Mouse (Mus musculus): Measurements from ENCODE around the gene Stk32b. TPM values are rescaled to one million over a fixed set of nuclear protein-coding genes. Genes with fewer than 3 reads are reported as not detected.
A peak's percentile ranks its signal among the peaks of the same experiment; 100 is the strongest.

Gene Stk32b
- polyA plus RNA-seq, 1 experiment from 2014 or later, result 5.6 TPM

DNA sequence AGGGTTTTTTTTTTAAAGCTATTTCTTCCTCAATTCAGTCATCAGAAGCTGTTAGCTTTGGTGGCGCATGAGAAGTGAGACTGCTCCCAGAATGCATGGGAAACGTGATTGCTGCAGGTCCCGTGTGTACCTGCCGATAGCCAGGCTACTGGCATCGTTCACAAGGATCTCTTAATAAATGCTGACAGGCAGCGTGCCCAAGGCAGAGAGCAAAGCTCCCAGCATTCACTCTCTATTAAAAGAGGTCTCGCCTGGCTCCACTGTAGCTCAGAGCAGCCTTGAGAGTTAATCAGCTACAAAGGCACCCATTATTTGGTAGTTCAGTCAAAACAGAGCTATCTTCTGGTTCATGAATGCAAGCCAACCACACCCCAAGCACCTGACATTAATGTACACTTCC is 72.9 kb downstream of the Stk32b start:
- Histone ChIP-seq H3K27me3 (ENCODE audit: control insufficient read depth, insufficient read depth, low read length) (no peaks in the 10 kb centered on the region), H3K9ac (ENCODE audit: low read length) (no peak overlapping the region), H3K27ac (ENCODE audit: low read depth, low read length) (no peak overlapping the region), H3K9me3 (ENCODE audit: control insufficient read depth, low read length) (no peaks in the 10 kb centered on the region), H3K4me3 (ENCODE audit: low read depth, low read length) (no peak overlapping the region), H3K36me3 (ENCODE audit: control insufficient read depth, insufficient read depth, low read length) (no peaks in the 10 kb centered on the region), H3K4me1 (ENCODE audit: control insufficient read depth, insufficient read depth, low read length) (no peaks in the 10 kb centered on the region), H3K4me2 (no peak overlapping the region)
- no peak for ATAC-seq (ENCODE audit: low FRiP score)
- no peak for DNase-seq (ENCODE audit: low spot score, missing footprints)
- 91% methylated on average over 7 of the region's 7 CpGs for WGBS

DNA sequence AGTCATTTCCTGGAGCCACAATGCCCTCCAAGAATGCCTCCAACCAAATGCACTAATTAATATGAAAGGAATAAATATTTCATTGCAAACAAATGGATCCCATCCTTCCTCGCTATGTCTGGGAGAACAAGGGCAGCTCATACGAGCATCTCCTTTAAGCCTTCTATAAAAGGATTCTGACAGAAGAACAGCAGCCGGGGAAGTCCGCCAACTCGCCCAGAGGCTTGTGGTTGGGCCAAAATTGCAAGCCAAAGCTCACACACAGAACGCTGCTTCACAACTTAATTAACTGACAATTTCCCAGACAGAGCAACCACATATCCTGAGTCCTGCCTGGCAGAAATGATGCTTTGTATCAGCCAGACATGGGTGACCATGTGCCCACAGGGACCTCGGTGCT is 74.5 kb downstream of the Stk32b start:
- no peaks in the 10 kb centered on the region for H3K4me1 ChIP-seq (ENCODE audit: control insufficient read depth, insufficient read depth, low read length)
- WGBS, result 82% methylated on average over 7 of the region's 7 CpGs
- H3K9ac ChIP-seq (ENCODE audit: low read length), result no peak overlapping the region
- H3K4me2 ChIP-seq, result no peak overlapping the region
- no peak overlapping the region for H3K4me3 ChIP-seq (ENCODE audit: low read depth, low read length)
- H3K27ac ChIP-seq (ENCODE audit: low read depth, low read length), result no peak overlapping the region
- no peaks in the 10 kb centered on the region for H3K27me3 ChIP-seq (ENCODE audit: control insufficient read depth, insufficient read depth, low read length)
- H3K9me3 ChIP-seq (ENCODE audit: control insufficient read depth, low read length), result no peaks in the 10 kb centered on the region
- DNase-seq (ENCODE audit: low spot score, missing footprints) (no peak), ATAC-seq (ENCODE audit: low FRiP score) (no peak)
- no peaks in the 10 kb centered on the region for H3K36me3 ChIP-seq (ENCODE audit: control insufficient read depth, insufficient read depth, low read length)

DNA sequence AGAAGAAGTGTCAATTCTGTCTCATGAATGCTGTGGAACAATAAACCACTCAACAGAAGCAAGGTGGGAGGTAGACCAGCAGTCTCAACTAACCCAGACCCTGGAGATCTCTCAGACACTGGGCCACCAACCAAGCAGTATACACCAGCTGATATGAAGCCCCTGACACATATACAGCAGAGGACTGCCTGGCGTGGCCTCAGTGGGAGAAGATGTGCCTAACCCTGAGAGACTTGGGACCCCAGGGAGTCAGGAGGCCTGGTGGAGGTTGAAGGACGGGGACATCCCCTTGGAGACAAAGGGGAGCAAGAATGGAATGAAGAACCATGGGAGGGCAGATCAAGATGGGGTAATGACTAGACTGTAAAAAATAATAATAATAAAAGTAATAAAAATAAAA is 82.2 kb downstream of the Stk32b start:
- no peaks in the 10 kb centered on the region for H3K4me1 ChIP-seq (ENCODE audit: control insufficient read depth, insufficient read depth, low read length)
- ATAC-seq (ENCODE audit: low FRiP score) (no peak), DNase-seq (ENCODE audit: low spot score, missing footprints) (no peak)
- peaks cover 4% of the 10 kb centered on the region; the same call in 1 of the 2 replicates for H3K9me3 ChIP-seq (ENCODE audit: control insufficient read depth, low read length)
- H3K36me3 ChIP-seq (ENCODE audit: control insufficient read depth, insufficient read depth, low read length), result no peaks in the 10 kb centered on the region
- H3K27me3 ChIP-seq (ENCODE audit: control insufficient read depth, insufficient read depth, low read length), result no peaks in the 10 kb centered on the region
- H3K4me2 ChIP-seq, result no peak overlapping the region
- H3K27ac ChIP-seq (ENCODE audit: low read depth, low read length), result no peak overlapping the region
- WGBS, result 80% methylated on average over 2 of the region's 2 CpGs
- H3K9ac ChIP-seq (ENCODE audit: low read length), result no peak overlapping the region
- H3K4me3 ChIP-seq (ENCODE audit: low read depth, low read length), result no peak overlapping the region

DNA sequence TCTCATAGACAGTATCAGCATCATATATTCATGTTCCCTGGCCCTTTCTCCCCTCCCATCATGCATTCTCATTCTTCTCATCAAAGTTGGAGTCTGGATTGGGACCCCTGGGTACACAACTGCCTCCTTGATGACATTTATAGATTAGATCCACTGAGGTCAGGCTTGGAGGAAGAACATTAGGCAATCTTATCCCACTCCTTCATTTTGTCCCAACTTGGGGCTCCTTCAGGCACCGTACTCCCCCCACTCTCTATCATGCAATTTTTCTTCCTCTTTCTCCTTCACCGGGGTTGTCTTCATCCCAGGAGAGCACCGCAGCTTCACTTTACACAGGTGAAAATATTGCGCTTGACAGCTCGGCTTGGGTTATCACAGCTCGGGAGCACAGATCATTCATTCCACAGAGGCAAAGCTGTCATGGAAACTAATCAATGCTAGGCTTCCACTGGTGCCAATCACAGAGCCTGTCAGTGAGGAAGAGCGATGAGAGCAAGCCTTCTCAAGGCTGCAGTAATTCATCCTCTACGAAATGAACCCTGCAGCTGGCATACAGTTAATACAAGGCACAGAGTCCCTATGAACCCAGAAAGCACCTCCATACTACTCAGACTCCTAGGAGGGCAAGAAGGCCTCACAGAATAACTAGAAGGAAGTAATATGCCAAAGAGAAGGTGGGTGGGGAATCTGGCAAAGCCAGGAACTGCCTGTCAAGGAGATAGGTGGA is 89.4 kb downstream of the Stk32b start:
- Histone ChIP-seq H3K4me2 (no peak overlapping the region), H3K27me3 (ENCODE audit: control insufficient read depth, insufficient read depth, low read length) (no peaks in the 10 kb centered on the region), H3K4me1 (ENCODE audit: control insufficient read depth, insufficient read depth, low read length) (no peaks in the 10 kb centered on the region), H3K4me3 (ENCODE audit: low read depth, low read length) (no peak overlapping the region), H3K9me3 (ENCODE audit: control insufficient read depth, low read length) (peaks cover 4% of the 10 kb centered on the region; the same call in 1 of the 2 replicates), H3K36me3 (ENCODE audit: control insufficient read depth, insufficient read depth, low read length) (no peaks in the 10 kb centered on the region), H3K9ac (ENCODE audit: low read length) (no peak overlapping the region), H3K27ac (ENCODE audit: low read depth, low read length) (no peak overlapping the region)
- 89% methylated on average over 8 of the region's 8 CpGs for WGBS
- ATAC-seq (ENCODE audit: low FRiP score), result no peak
- DNase-seq (ENCODE audit: low spot score, missing footprints), result no peak

DNA sequence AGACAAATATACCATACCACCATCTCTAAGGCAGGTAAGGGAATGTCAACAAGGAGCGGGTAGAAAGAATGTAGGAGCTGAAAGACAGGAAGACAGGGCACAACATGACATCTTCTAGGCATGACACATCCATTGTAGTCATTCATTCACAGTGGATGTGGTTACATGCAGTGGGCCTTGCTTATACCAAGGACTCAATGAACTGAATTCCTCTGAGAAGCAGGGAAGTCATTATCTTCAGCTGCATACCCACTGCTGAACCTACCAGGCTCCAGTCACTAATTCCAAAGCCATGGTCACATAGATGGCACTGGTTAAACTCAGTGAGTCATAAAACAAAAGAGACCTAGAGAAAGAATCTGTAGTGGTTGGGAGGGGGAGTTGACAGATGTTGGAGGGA is 105.1 kb downstream of the Stk32b start:
- 96% methylated on average over 1 of the region's 1 CpGs for WGBS

DNA sequence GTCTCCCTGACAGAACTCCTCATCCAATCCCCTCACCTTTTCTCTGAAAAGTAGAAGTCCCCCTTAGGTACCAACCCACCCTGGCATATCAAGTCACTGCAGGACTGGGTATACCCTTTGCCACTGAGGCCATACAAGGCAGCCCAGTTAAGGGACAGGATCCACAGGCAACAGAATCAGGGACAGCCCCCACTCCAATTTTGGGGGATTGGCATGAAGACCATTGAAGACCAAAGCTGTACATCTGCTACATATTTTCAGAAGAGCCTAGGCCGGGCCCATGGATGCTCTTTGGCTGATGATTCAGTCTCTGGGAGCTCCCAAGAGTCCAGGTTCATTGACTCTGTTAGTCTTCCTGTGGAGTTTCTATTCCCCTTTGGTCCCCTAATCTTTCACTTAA is 117.4 kb downstream of the Stk32b start:
- Histone ChIP-seq H3K4me1 (ENCODE audit: control insufficient read depth, insufficient read depth, low read length) (no peaks in the 10 kb centered on the region), H3K27ac (ENCODE audit: low read depth, low read length) (no peak overlapping the region), H3K9ac (ENCODE audit: low read length) (no peak overlapping the region), H3K9me3 (ENCODE audit: control insufficient read depth, low read length) (no peaks in the 10 kb centered on the region), H3K36me3 (ENCODE audit: control insufficient read depth, insufficient read depth, low read length) (no peaks in the 10 kb centered on the region), H3K27me3 (ENCODE audit: control insufficient read depth, insufficient read depth, low read length) (no peaks in the 10 kb centered on the region), H3K4me2 (no peak overlapping the region), H3K4me3 (ENCODE audit: low read depth, low read length) (no peak overlapping the region)
- whole genome bisulfite sequencing, result 82% methylated on average over 1 of the region's 1 CpGs
- ATAC-seq (ENCODE audit: low FRiP score), result no peak
- DNase-seq (ENCODE audit: low spot score, missing footprints), result no peak

More for the DNA sequence above, 105.1 kb downstream of the Stk32b start:
- DNase-seq (ENCODE audit: low spot score, missing footprints) (peak; percentile 56), ATAC-seq (ENCODE audit: low FRiP score) (no peak)
- no peak overlapping the region for H3K4me3 ChIP-seq (ENCODE audit: low read depth, low read length)
- H3K36me3 ChIP-seq (ENCODE audit: control insufficient read depth, insufficient read depth, low read length), result no peaks in the 10 kb centered on the region
- H3K9ac ChIP-seq (ENCODE audit: low read length), result no peak overlapping the region
- no peak overlapping the region for H3K27ac ChIP-seq (ENCODE audit: low read depth, low read length)
- H3K27me3 ChIP-seq (ENCODE audit: control insufficient read depth, insufficient read depth, low read length), result no peaks in the 10 kb centered on the region
- no peak overlapping the region for H3K4me2 ChIP-seq
- no peaks in the 10 kb centered on the region for H3K4me1 ChIP-seq (ENCODE audit: control insufficient read depth, insufficient read depth, low read length)
- H3K9me3 ChIP-seq (ENCODE audit: control insufficient read depth, low read length), result no peaks in the 10 kb centered on the region

DNA sequence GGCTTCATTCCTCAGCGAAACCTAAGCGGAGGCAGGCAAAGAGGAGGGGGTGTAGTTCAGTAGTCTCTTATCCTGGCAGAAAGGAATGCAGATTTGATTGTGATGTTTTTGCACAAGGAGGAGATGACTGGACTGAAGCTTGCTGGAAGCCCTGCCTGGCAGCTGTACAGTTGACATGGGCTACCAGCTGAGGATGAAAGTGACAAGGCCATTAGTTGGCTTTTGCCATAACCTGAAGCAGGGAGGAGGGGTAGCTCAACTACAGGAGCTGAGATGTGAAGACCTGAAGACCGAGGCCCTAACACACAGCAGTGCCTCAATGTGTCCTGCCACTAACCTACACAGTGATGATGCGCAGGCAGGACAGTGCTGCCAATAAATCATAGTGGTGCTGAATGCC is 118.7 kb downstream of the Stk32b start:
- Histone ChIP-seq H3K36me3 (ENCODE audit: control insufficient read depth, insufficient read depth, low read length) (no peaks in the 10 kb centered on the region), H3K4me2 (no peak overlapping the region), H3K9me3 (ENCODE audit: control insufficient read depth, low read length) (no peaks in the 10 kb centered on the region), H3K4me3 (ENCODE audit: low read depth, low read length) (no peak overlapping the region), H3K27ac (ENCODE audit: low read depth, low read length) (no peak overlapping the region), H3K9ac (ENCODE audit: low read length) (no peak overlapping the region), H3K4me1 (ENCODE audit: control insufficient read depth, insufficient read depth, low read length) (no peaks in the 10 kb centered on the region), H3K27me3 (ENCODE audit: control insufficient read depth, insufficient read depth, low read length) (no peaks in the 10 kb centered on the region)
- 91% methylated on average over 4 of the region's 4 CpGs for WGBS
- ATAC-seq (ENCODE audit: low FRiP score), result no peak
- DNase-seq (ENCODE audit: low spot score, missing footprints), result no peak

DNA sequence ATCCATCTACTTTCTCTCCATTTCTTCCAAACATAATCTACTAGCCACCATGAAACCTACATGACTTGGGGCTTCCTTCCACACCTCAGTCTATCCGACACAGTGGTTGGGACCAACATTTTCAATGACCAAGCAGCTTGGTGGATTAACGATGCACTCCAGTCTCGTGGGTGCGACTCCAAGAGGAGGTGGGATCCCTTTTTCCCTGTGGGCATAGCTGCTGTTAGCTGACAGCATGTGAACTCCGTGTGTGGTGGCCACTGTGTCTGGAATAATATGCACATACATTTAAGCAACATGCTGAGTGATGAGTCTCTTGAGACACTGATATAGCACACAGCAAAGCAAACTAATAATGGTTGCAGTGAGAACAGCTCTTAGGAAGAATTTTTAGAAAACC is 124.6 kb downstream of the Stk32b start:
- no peaks in the 10 kb centered on the region for H3K9me3 ChIP-seq (ENCODE audit: control insufficient read depth, low read length)
- no peak for DNase-seq (ENCODE audit: low spot score, missing footprints)
- H3K27me3 ChIP-seq (ENCODE audit: control insufficient read depth, insufficient read depth, low read length), result no peaks in the 10 kb centered on the region
- H3K36me3 ChIP-seq (ENCODE audit: control insufficient read depth, insufficient read depth, low read length), result no peaks in the 10 kb centered on the region
- 81% methylated on average over 5 of the region's 5 CpGs for WGBS
- no peak overlapping the region for H3K9ac ChIP-seq (ENCODE audit: low read length)
- no peaks in the 10 kb centered on the region for H3K4me1 ChIP-seq (ENCODE audit: control insufficient read depth, insufficient read depth, low read length)
- no peak overlapping the region for H3K27ac ChIP-seq (ENCODE audit: low read depth, low read length)
- no peak overlapping the region for H3K4me3 ChIP-seq (ENCODE audit: low read depth, low read length)
- no peak for ATAC-seq (ENCODE audit: low FRiP score)
- no peak overlapping the region for H3K4me2 ChIP-seq

DNA sequence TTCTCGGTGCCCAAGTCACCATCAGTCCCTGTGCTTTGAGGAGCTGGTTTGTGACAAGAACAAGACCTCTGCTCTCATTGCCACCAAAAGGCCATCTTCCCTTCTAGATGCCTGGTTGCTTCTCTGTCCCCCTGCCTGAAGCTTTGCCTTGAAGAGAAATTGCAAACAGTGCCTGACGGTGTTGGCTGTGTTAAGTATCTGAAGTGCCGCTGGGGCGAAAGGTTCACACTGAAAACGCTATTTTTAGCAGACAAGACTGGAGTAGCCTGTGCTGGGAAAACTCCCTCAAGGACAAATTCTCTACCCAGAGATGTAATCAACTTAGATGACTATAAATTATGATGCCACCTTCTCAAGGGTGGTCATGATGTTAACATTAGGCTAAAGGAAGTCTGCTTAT is 129.1 kb downstream of the Stk32b start:
- H3K4me2 ChIP-seq, result no peak overlapping the region
- no peak overlapping the region for H3K4me3 ChIP-seq (ENCODE audit: low read depth, low read length)
- H3K4me1 ChIP-seq (ENCODE audit: control insufficient read depth, insufficient read depth, low read length), result no peaks in the 10 kb centered on the region
- no peaks in the 10 kb centered on the region for H3K9me3 ChIP-seq (ENCODE audit: control insufficient read depth, low read length)
- H3K27ac ChIP-seq (ENCODE audit: low read depth, low read length), result no peak overlapping the region
- H3K36me3 ChIP-seq (ENCODE audit: control insufficient read depth, insufficient read depth, low read length), result no peaks in the 10 kb centered on the region
- 90% methylated on average over 5 of the region's 5 CpGs for WGBS
- DNase-seq (ENCODE audit: low spot score, missing footprints), result no peak
- ATAC-seq (ENCODE audit: low FRiP score), result no peak
- H3K9ac ChIP-seq (ENCODE audit: low read length), result no peak overlapping the region
- no peaks in the 10 kb centered on the region for H3K27me3 ChIP-seq (ENCODE audit: control insufficient read depth, insufficient read depth, low read length)
